In genomic region chr11:55966580-55966979, GRCm38 (mm10) we compare ENCODE assay signal across 30 mouse cellular contexts.
"Had no signal": no experiment of that assay in that cellular context is flagged by ENCODE, and none has a peak within 500 bp of the region (broad histone marks: within the 10 kb centered on the region; RNA-seq: fewer than 3 reads in every experiment).

No protein-coding gene starts in this region.

- DNase-seq: left cerebral cortex, postnatal 4 days; liver; liver, embryonic 13.5 days; liver, postnatal 0 days; lung, adult 18-20 months; lung, adult 2 months; lung, embryonic 14.5 days; lung, postnatal 10 days; lung, postnatal 14 days; lung, postnatal 36 days; lung, postnatal 4 days had no signal

- H3K4me3 ChIP-seq: limb, embryonic 10.5 days; limb, embryonic 12.5 days; limb, embryonic 13.5 days; limb, embryonic 15.5 days; liver, embryonic 12.5 days; liver, embryonic 13.5 days; liver, embryonic 15.5 days; lung, embryonic 15.5 days; midbrain, embryonic 10.5 days; midbrain, embryonic 12.5 days; midbrain, embryonic 13.5 days; midbrain, embryonic 15.5 days; myocyte had no signal

- ATAC-seq: liver, embryonic 12.5 days; liver, postnatal 0 days; lung, postnatal 0 days; midbrain, embryonic 13.5 days; midbrain, embryonic 15.5 days; midbrain, embryonic 16.5 days had no signal

- H3K27ac ChIP-seq: limb, embryonic 10.5 days; limb, embryonic 12.5 days; limb, embryonic 13.5 days; limb, embryonic 15.5 days; liver, embryonic 12.5 days; liver, embryonic 13.5 days; liver, embryonic 14.5 days; liver, embryonic 15.5 days; lung, embryonic 15.5 days; macrophage; midbrain, embryonic 10.5 days; midbrain, embryonic 12.5 days; midbrain, embryonic 13.5 days; midbrain, embryonic 15.5 days had no signal

- H3K4me2 ChIP-seq: limb, embryonic 12.5 days; limb, embryonic 13.5 days; limb, embryonic 15.5 days; liver, embryonic 11.5 days; liver, embryonic 12.5 days; liver, embryonic 13.5 days; liver, embryonic 15.5 days; lung, embryonic 14.5 days; lung, embryonic 15.5 days; midbrain, embryonic 11.5 days; midbrain, embryonic 12.5 days; midbrain, embryonic 13.5 days; midbrain, embryonic 15.5 days had no signal

- H3K9ac ChIP-seq: limb, embryonic 12.5 days; limb, embryonic 13.5 days; limb, embryonic 15.5 days; liver, embryonic 12.5 days; liver, embryonic 13.5 days; liver, embryonic 14.5 days; liver, embryonic 15.5 days; liver, postnatal 0 days; lung, embryonic 14.5 days; lung, embryonic 15.5 days; midbrain, embryonic 12.5 days; midbrain, embryonic 13.5 days; midbrain, embryonic 15.5 days had no signal

- H3K27me3 ChIP-seq: limb, embryonic 12.5 days; limb, embryonic 13.5 days; limb, embryonic 15.5 days; liver, embryonic 12.5 days; liver, embryonic 13.5 days; liver, embryonic 15.5 days; lung, embryonic 15.5 days; megakaryocyte, embryonic 14.5 days; midbrain, embryonic 12.5 days; midbrain, embryonic 13.5 days; midbrain, embryonic 15.5 days had no signal

- H3K36me3 ChIP-seq: limb, embryonic 10.5 days; limb, embryonic 12.5 days; limb, embryonic 13.5 days; limb, embryonic 15.5 days; liver, embryonic 12.5 days; liver, embryonic 13.5 days; liver, embryonic 15.5 days; lung, embryonic 15.5 days; midbrain, embryonic 10.5 days; midbrain, embryonic 12.5 days; midbrain, embryonic 13.5 days; midbrain, embryonic 15.5 days had no signal

- H3K9me3 ChIP-seq: limb, embryonic 10.5 days; limb, embryonic 12.5 days; limb, embryonic 13.5 days; limb, embryonic 15.5 days; liver, embryonic 12.5 days; liver, embryonic 13.5 days; liver, embryonic 15.5 days; lung, embryonic 15.5 days; midbrain, embryonic 10.5 days; midbrain, embryonic 12.5 days; midbrain, embryonic 13.5 days; midbrain, embryonic 15.5 days had no signal

- H3K4me1 ChIP-seq: limb, embryonic 12.5 days; limb, embryonic 13.5 days; limb, embryonic 15.5 days; liver, embryonic 12.5 days; liver, embryonic 13.5 days; liver, embryonic 15.5 days; lung, embryonic 15.5 days; megakaryocyte, embryonic 14.5 days; midbrain, embryonic 10.5 days; midbrain, embryonic 12.5 days; midbrain, embryonic 13.5 days; midbrain, embryonic 15.5 days had no signal
